In the genomic region with DNA sequence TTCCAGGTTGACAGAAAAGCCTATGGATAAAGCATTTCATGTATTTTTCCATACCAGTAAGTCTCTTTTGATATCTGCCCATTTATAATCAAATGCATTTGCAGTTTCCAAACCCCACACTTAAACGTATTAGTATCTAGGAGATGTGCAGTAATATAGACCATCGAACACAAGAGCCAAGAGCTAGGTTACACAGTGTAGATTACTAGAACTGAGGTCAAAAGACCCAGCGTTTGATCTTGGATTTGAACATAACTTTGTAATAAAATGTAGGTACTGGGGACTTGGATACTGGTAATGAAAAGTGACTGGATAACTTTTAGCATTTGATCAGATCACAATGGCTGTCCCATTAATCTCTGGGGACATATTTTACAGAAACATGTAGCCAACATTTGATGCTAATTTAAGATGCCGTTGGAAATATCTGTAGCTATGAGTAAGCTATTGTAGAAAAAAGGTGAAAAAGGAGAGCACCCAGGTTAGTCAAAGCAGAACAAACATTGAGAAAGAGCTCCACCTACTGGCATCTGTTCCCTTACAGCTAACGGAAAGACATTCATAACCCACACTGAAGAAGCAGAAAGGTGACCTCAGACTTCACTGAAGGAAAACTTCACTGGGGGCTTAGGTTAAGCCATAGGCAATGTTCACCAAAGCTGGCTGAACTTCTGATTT, we compare ENCODE assay signal across 10 mouse cellular contexts.
DNase-seq lines count a peak whose midpoint lies in the region; ATAC-seq and TF ChIP-seq lines count a peak whose summit lies in the region.
"Had no signal": no experiment of that assay in that cellular context is flagged by ENCODE, and none has a peak within 500 bp of the region (broad histone marks: within the 10 kb centered on the region; RNA-seq: fewer than 3 reads in every experiment).

No protein-coding gene starts in this region.

- ATAC-seq in forebrain, postnatal 0 days: peak; percentile 80; the same call in 1 of the 2 replicates
- no peak for ATAC-seq in erythroblast, adult 5-6 weeks (replicated peaks; ENCODE audit: low FRiP score, poor library complexity, severe bottlenecking)

- no peaks in the 10 kb centered on the region for H3K27me3 ChIP-seq in forebrain, postnatal 0 days (ENCODE audit: insufficient read depth, low read length)
- H3K27me3 ChIP-seq: megakaryocyte, embryonic 14.5 days had no signal

- H3K4me3 ChIP-seq in gastrocnemius, adult 2 months: no peak overlapping the region
- no peak overlapping the region for H3K4me3 ChIP-seq in forebrain, postnatal 0 days (ENCODE audit: low read depth, low read length)
- H3K4me3 ChIP-seq: megakaryocyte, embryonic 14.5 days had no signal

- intact Hi-C loops in gastrocnemius, adult 2 months (cut with DNase I): no loop called here

- no peak overlapping the region for H3K4me2 ChIP-seq in forebrain, postnatal 0 days (ENCODE audit: low read depth)

- H3K27ac ChIP-seq in gastrocnemius, adult 2 months: no peak overlapping the region
- no peak overlapping the region for H3K27ac ChIP-seq in forebrain, postnatal 0 days (ENCODE audit: low read depth, low read length)

- WGBS in forebrain, postnatal 0 days: 44% methylated on average over 5 of the region's 5 CpGs

- no peak overlapping the region for H3K9ac ChIP-seq in forebrain, postnatal 0 days

- DNase-seq in gastrocnemius, adult 2 months: no peak
- DNase-seq in gastrocnemius, adult 8-10 months (ENCODE audit: low spot score in 2 of 2): no peak
- DNase-seq in urinary bladder, postnatal 25 days (ENCODE audit: low spot score): peak; percentile 6
- no peak for DNase-seq in urinary bladder, postnatal 10 days (ENCODE audit: low spot score)
- DNase-seq in forebrain, postnatal 0 days: peak; percentile 86
- DNase-seq in layer of hippocampus, postnatal 10 days (ENCODE audit: low spot score in 2 of 2): peak; percentile 32 to 62
- DNase-seq in right cerebral cortex, postnatal 14 days: peak; percentile 24

- no peaks in the 10 kb centered on the region for H3K9me3 ChIP-seq in forebrain, postnatal 0 days (ENCODE audit: low read length)
- H3K9me3 ChIP-seq: megakaryocyte, embryonic 14.5 days had no signal

- no peaks in the 10 kb centered on the region for H3K36me3 ChIP-seq in forebrain, postnatal 0 days (ENCODE audit: insufficient read depth)
- H3K36me3 ChIP-seq: G1E had no signal

- TF ChIP-seq CTCF in gastrocnemius, adult 2 months (IDR thresholded peaks at IDR 0.05): peak; percentile 48
- peak; percentile 83 for TF ChIP-seq CTCF in forebrain, postnatal 0 days (IDR thresholded peaks at IDR 0.05; ENCODE audit: low read depth)

- no peaks in the 10 kb centered on the region for H3K4me1 ChIP-seq in forebrain, postnatal 0 days (ENCODE audit: insufficient read depth)
- H3K4me1 ChIP-seq: megakaryocyte, embryonic 14.5 days had no signal

Comparison
In these comparisons a context has a peak if more than half of its experiments do, and no peak if none do; other contexts are left out.
1. DNase-seq: peak in urinary bladder, postnatal 25 days (single experiment), forebrain, postnatal 0 days (single experiment), layer of hippocampus, postnatal 10 days (2 of 2) and right cerebral cortex, postnatal 14 days (single experiment); none in gastrocnemius, adult 2 months (single experiment), gastrocnemius, adult 8-10 months (0 of 2) and urinary bladder, postnatal 10 days (single experiment).